Comparison of ENCODE assay signal across 8 mouse cellular contexts in genomic region chr6:124414150-124414926, GRCm38 (mm10). TPM values are rescaled to one million over a fixed set of nuclear protein-coding genes. Genes with fewer than 3 reads are reported as not detected.
DNase-seq lines count a peak whose midpoint lies in the region; ATAC-seq lines count a peak whose summit lies in the region.

No protein-coding gene starts in this region.

- ATAC-seq in hematopoietic stem cell, adult 5-6 weeks (replicated peaks in 1 of 2; ENCODE audit: insufficient read depth in 1 of 2, low FRiP score in 2 of 2, low TSS enrichment in 1 of 2, low read depth in 1 of 2, poor library complexity in 2 of 2, severe bottlenecking in 2 of 2), result peak; percentile 16 to 33
- peak; percentile 37 for ATAC-seq in megakaryocyte, adult 5-6 weeks (ENCODE audit: poor library complexity, severe bottlenecking)

- DNase-seq in kidney, adult 11 months, result peak; percentile 58
- DNase-seq in kidney, postnatal 10 days, result no peak
- DNase-seq in c-Kit-positive CD71-negative TER-119-negative erythroid progenitor cells, embryonic 14.5 days (ENCODE audit: low read depth), result peak; percentile 23
- peak; percentile 13 for DNase-seq in fibroblast of lung, adult 2 months (ENCODE audit: low read depth)
- DNase-seq in left cerebral cortex, adult 8-10 months (ENCODE audit: low spot score in 2 of 2), result peak; percentile 32 to 54
- peak; percentile 50 for DNase-seq in right cerebral cortex, postnatal 4 days

RNA-seq across cellular contexts. Expression of gene Pex5, which starts 0.5 kb away (rescaled TPM):
- 23.6 and 37.3 TPM in 2 replicates for total RNA-seq in hematopoietic stem cell, adult 5-6 weeks (2017)
- total RNA-seq in left cerebral cortex, adult 8-10 months (2022), result 10 to 100 TPM; 53.0 to 56.3 (median 53.8) TPM
- 16.1 and 16.8 TPM in 2 replicates for total RNA-seq in megakaryocyte, adult 5-6 weeks (2015)
- total RNA-seq in megakaryocyte, adult 5-6 weeks (2017), result 17.7 and 18.4 TPM in 2 replicates

RNA-seq across cellular contexts. Expression of gene Clstn3, which starts 50.3 kb away (rescaled TPM):
- total RNA-seq in hematopoietic stem cell, adult 5-6 weeks (2017), result 13.4 and 23.8 TPM in 2 replicates
- total RNA-seq in left cerebral cortex, adult 8-10 months (2022), result 100 to 1,000 TPM; 331 to 359 (median 336) TPM
- 0.11 and 1.2 TPM in 2 replicates for total RNA-seq in megakaryocyte, adult 5-6 weeks (2015)
- total RNA-seq in megakaryocyte, adult 5-6 weeks (2017), result 0.51 and 0.73 TPM in 2 replicates
